Mouse (Mus musculus) lung, adult 10 weeks (tissue): ENCODE measurements around the gene Ppp4r3a. TPM values are rescaled to one million over a fixed set of nuclear protein-coding genes. Genes with fewer than 3 reads are reported as not detected.

Experiments used
- polyA plus RNA-seq: library from polyadenylated mRNA; stranded (reverse); fragments of 350-450 nt; fragmentation: Illumina TruSeq; extraction: RNeasy Lipid Tissue Mini Kit (QIAGEN cat#74804); gene quantifications from one replicate; pipeline ENCODE4 v1.2.3, GENCODE M21; 2014; ENCODE audit warnings: low read depth, low replicate concordance; ENCODE audit not compliant: insufficient read depth

Ppp4r3a gene
- 14.2 TPM for polyA plus RNA-seq

DNA sequence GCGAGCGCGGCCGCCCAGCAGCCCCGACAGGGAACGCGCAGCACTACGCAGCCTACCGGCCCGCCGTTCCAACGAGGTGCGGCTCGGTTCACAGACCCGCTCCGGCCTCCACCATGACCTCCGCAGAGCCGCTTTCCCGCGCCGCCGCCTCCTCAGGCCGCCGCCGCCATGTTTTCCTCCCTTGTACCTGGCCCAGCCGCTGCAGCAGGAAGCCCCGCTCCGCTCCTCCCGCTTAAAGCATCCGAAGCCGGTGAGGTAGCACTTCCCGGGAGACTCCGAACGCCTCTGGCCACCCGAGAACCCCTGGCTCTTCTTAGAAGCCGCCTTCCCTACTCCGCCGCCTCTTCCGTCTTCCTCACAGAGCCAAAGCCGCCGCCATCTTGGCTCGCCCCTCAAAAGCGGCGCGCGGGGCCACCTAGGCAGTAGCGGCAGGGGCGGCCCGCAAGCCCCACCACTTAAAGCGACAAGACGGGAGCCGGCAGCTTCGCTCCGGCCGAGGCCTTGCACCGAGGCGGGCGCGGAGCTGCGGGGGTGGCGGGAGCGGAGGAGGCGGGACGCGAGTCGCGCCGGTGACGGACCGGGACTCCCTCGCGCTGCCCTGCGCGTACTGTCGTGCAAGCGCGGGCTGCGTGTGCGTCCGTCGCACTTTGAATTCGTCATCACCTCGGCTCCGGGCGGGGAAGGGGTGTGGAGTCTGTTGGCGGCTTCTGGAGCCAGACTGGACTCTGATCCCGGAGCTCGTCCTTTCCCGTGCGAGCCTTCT is at the start of gene Ppp4r3a:
Ppp4r3a (minus strand) TSS at position 627 of the 763 bp plus-strand sequence.

DNA sequence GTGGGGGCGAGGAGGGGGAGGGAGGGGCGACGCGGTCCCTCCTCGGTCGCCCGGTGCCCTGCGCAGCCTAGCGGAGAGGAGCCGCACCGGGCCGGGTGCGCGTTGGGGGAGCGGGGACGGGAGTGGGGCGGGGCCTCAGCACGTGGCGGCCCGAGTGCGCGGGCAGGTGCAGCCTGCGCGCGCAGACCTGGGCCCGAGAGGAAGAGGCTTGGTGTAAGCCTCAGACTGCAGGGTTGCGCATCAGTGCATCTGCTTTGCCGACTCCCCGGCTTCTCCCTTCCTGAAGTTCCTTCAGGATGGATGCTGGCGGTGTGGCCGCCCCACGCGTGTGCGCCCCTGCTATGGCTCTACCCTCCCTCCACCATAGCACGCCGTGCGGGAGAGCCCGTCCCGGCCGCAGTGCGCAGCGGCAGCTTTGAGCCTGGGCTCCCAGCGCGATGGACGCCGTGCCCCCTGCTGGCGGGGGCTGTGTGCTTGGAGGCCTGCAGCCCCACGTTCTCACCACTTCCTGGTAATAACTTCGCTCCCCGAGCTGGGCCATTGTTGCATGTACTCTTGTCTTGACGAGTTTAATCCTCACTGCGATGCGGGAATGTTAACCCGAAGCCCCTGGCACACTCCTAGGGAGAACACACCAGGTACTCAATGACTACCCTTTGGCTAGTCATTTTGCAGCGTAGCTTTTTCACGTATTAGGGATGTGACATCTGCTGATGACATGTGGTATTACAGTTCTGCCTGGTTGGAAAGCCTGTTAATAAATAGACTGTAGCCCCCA is 54.4 kb downstream of the Ppp4r3a start, which contains the start of gene Ccdc88c:
Ccdc88c (minus strand) TSS at position 103 of the 778 bp plus-strand sequence.

Other genes starting within 250 kb of the Ppp4r3a start
- gene Gpr68, start 175.5 kb downstream of the Ppp4r3a start, polyA plus RNA-seq, result 1.8 TPM
- gene Ccdc88c, start 54.6 kb downstream of the Ppp4r3a start, polyA plus RNA-seq, result 7.6 TPM